Mouse (Mus musculus) liver, adult 2 months (tissue): ENCODE results near the gene Arfip1. TPM values are rescaled to one million over a fixed set of nuclear protein-coding genes. Genes with fewer than 3 reads are reported as not detected.

Experiments
- DNase-seq: peaks from one replicate; pipeline ENCODE4 v3.0.0-alpha.2; 2011; ENCODE audit warnings: low read depth, low spot score; ENCODE audit errors: extremely low read depth
- H3K27ac ChIP-seq: fragments of 200-500 bp; replicated peaks from 2 replicates; pipeline ENCODE4 v1.5.1; 2012; ENCODE audit warnings: low read depth, mild to moderate bottlenecking, control low read depth, inconsistent platforms, low read length; ENCODE audit not compliant: insufficient read depth
- H3K27me3 ChIP-seq: fragments of 200-500 bp; 2 replicates; pipeline ENCODE4 v1.6.1; 2012; ENCODE audit warnings: mild to moderate bottlenecking, moderate library complexity, low read length, inconsistent platforms; ENCODE audit not compliant: control insufficient read depth, insufficient read depth
- H3K36me3 ChIP-seq: fragments of 200-500 bp; 2 replicates; pipeline ENCODE4 v1.6.1; 2012; ENCODE audit warnings: low read length, inconsistent platforms; ENCODE audit not compliant: control insufficient read depth, insufficient read depth
- H3K4me1 ChIP-seq: fragments of 200-500 bp; 2 replicates; pipeline ENCODE4 v1.6.1; 2011; ENCODE audit warnings: low read length; ENCODE audit not compliant: control insufficient read depth, insufficient read depth
- H3K4me3 ChIP-seq: fragments of 200-500 bp; 2 replicates; pipeline ENCODE4 v1.5.1; 2011; ENCODE audit warnings: low read depth, mild to moderate bottlenecking, control low read depth, low read length, moderate library complexity; ENCODE audit not compliant: insufficient read depth
- H3K79me2 ChIP-seq: fragments of 200-500 bp; 2 replicates; pipeline ENCODE4 v1.6.1; 2012; ENCODE audit warnings: inconsistent platforms, mild to moderate bottlenecking, low read length, moderate library complexity; ENCODE audit not compliant: control insufficient read depth, insufficient read depth
- H3K9ac ChIP-seq: fragments of 200-500 bp; 2 replicates; pipeline ENCODE4 v1.6.1; 2012; ENCODE audit warnings: low read depth, mild to moderate bottlenecking, control low read depth, inconsistent platforms, low read length
- CTCF ChIP-seq: fragments of 200-500 bp; IDR thresholded peaks from 2 replicates; pipeline ENCODE4 v1.5.1; 2011; ENCODE audit warnings: low read depth, low read length, control low read depth
- POLR2A ChIP-seq: fragments of 200-500 bp; IDR thresholded peaks from 2 replicates; pipeline ENCODE4 v1.6.1; 2011; ENCODE audit warnings: low read length, control low read depth; ENCODE audit not compliant: insufficient read depth; ENCODE audit errors: extremely low read depth
- WGBS: fragments of 180-500 bp; shearing (Covaris S2); methylation state at CpG from one replicate; pipeline ENCODE4 v1.1.7; 2018; 5-methylcytosine and 5-hydroxymethylcytosine counted together
- polyA plus RNA-seq: library from polyadenylated mRNA; depleted of rRNA; stranded (reverse); fragments of >200 nt; gene quantifications from 2 replicates; pipeline ENCODE4 v1.2.3, GENCODE M21; 2012
- total RNA-seq: library from RNA; depleted of rRNA; stranded (reverse); fragments of >200 nt; gene quantifications from 2 replicates; pipeline ENCODE4 v1.2.3, GENCODE M21; 2014

Arfip1 gene
- total and polyA plus RNA-seq, 2 experiments = 4.7 to 21.4 TPM

GRCm38 (mm10) chr3:84529021-84529420 lies 53.4 kb downstream of the Arfip1 start:
- DNase-seq = no peak
- Histone ChIP-seq H3K4me1 (peaks cover 2% of the 10 kb centered on the region; the same call in 1 of the 2 replicates), H3K36me3 (peaks cover 17% of the 10 kb centered on the region), H3K27me3 (no peaks in the 10 kb centered on the region), H3K79me2 (no peaks in the 10 kb centered on the region), H3K27ac (no peak overlapping the region), H3K4me3 (no peak overlapping the region), H3K9ac (no peak overlapping the region)
- TF ChIP-seq CTCF = no peak
- no peak for TF ChIP-seq POLR2A
- 92% methylated on average over 2 of the region's 2 CpGs for WGBS

- Histone ChIP-seq H3K36me3 (peaks cover 12% of the 10 kb centered on the region; the same call in 1 of the 2 replicates), H3K9ac (no peak overlapping the region), H3K4me1 (peaks cover 2% of the 10 kb centered on the region; the same call in 1 of the 2 replicates), H3K79me2 (no peaks in the 10 kb centered on the region), H3K4me3 (no peak overlapping the region), H3K27ac (no peak overlapping the region), H3K27me3 (no peaks in the 10 kb centered on the region)
- TF ChIP-seq POLR2A (no peak), CTCF (no peak)
- no peak for DNase-seq
- 79% methylated on average over 1 of the region's 1 CpGs for WGBS
These were observed 57.5 kb downstream of the Arfip1 start for GRCm38 (mm10) chr3:84524952-84525351.

- Histone ChIP-seq H3K27me3 (no peaks in the 10 kb centered on the region), H3K9ac (no peak overlapping the region), H3K4me1 (no peaks in the 10 kb centered on the region), H3K36me3 (peaks cover 11% of the 10 kb centered on the region), H3K79me2 (no peaks in the 10 kb centered on the region), H3K4me3 (no peak overlapping the region), H3K27ac (no peak overlapping the region)
- DNase-seq = no peak
- WGBS = 98% methylated on average over 3 of the region's 3 CpGs
- TF ChIP-seq CTCF (no peak), POLR2A (no peak)
These were observed 66.3 kb downstream of the Arfip1 start for GRCm38 (mm10) chr3:84516163-84516562.

GRCm38 (mm10) chr3:84512774-84513515 lies 69.5 kb downstream of the Arfip1 start:
- TF ChIP-seq CTCF (no peak), POLR2A (no peak)
- H3K27me3 ChIP-seq = no peaks in the 10 kb centered on the region
- no peaks in the 10 kb centered on the region for H3K4me1 ChIP-seq
- no peak overlapping the region for H3K27ac ChIP-seq
- no peak overlapping the region for H3K4me3 ChIP-seq
- H3K36me3 ChIP-seq = peaks cover 14% of the 10 kb centered on the region
- no peak overlapping the region for H3K9ac ChIP-seq
- DNase-seq = no peak
- H3K79me2 ChIP-seq = no peaks in the 10 kb centered on the region; the same call in 1 of the 2 replicates
- WGBS = 89% methylated on average over 6 of the region's 6 CpGs

GRCm38 (mm10) chr3:84505193-84505592 lies 77.2 kb downstream of the Arfip1 start:
- WGBS = 86% methylated on average over 4 of the region's 4 CpGs
- Histone ChIP-seq H3K27ac (no peak overlapping the region), H3K4me3 (no peak overlapping the region), H3K36me3 (peaks cover 9% of the 10 kb centered on the region; the same call in 1 of the 2 replicates), H3K4me1 (no peaks in the 10 kb centered on the region), H3K9ac (no peak overlapping the region), H3K27me3 (no peaks in the 10 kb centered on the region), H3K79me2 (no peaks in the 10 kb centered on the region; the same call in 1 of the 2 replicates)
- DNase-seq = no peak
- TF ChIP-seq POLR2A (no peak), CTCF (no peak)

GRCm38 (mm10) chr3:84504291-84504690 lies 78.1 kb downstream of the Arfip1 start:
- Histone ChIP-seq H3K4me3 (no peak overlapping the region), H3K4me1 (no peaks in the 10 kb centered on the region), H3K27ac (no peak overlapping the region), H3K36me3 (peaks cover 9% of the 10 kb centered on the region; the same call in 1 of the 2 replicates), H3K27me3 (no peaks in the 10 kb centered on the region), H3K9ac (no peak overlapping the region), H3K79me2 (no peaks in the 10 kb centered on the region; the same call in 1 of the 2 replicates)
- WGBS = 90% methylated on average over 8 of the region's 8 CpGs
- DNase-seq = no peak
- TF ChIP-seq CTCF = no peak
- no peak for TF ChIP-seq POLR2A
